ENCODE assay signal across 8 mouse cellular contexts in the genomic region with DNA sequence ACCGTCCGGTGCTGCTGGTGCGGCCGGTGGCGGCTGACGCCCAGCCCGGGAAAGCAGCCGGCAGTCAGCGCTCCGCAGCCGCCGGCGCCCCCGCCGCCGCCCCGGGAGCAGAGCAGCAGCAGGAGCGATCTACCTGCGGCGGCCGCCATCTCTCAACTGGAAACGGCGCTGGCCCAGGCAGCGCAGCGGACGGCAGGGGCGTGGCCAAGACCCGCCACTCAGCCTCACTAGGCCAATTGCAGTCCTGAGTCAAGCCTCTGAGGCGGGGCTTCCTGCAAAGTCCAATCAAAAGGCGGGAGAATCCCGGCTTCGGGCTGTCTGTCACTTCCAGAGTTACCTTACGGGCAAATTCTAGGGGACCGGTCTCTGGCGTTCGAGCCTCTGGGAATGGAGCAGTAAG. TPM values are rescaled to one million over a fixed set of nuclear protein-coding genes. Genes with fewer than 3 reads are reported as not detected.
A peak's percentile ranks its signal among the peaks of the same experiment; 100 is the strongest.
DNase-seq lines count a peak whose midpoint lies in the region; ATAC-seq and TF ChIP-seq lines count a peak whose summit lies in the region.

A gene (minus strand): TSS at position 171 of the 400 bp plus-strand sequence.

- no peak for TF ChIP-seq CTCF in kidney, postnatal 0 days (IDR thresholded peaks at IDR 0.05; ENCODE audit: low read depth)

- peaks cover 21% of the 10 kb centered on the region for H3K4me1 ChIP-seq in heart, embryonic 12.5 days (replicated peaks)
- no peaks in the 10 kb centered on the region for H3K4me1 ChIP-seq in kidney, postnatal 0 days (replicated peaks; ENCODE audit: insufficient read depth, low read length)
- 0 out of 2 replicates have a peak, but pooled peaks cover 2% of the 10 kb centered on the region for H3K4me1 ChIP-seq in liver, embryonic 11.5 days (replicated peaks; ENCODE audit: control insufficient read depth, insufficient read depth, low read length)
- H3K4me1 ChIP-seq in stomach, embryonic 14.5 days (ENCODE audit: control insufficient read depth, insufficient read depth, low read length), result peaks cover 12% of the 10 kb centered on the region; the same call in 1 of the 2 replicates

- peak within 1 kb of the TSS; percentile 91 for H3K4me3 ChIP-seq in heart, embryonic 12.5 days
- peak within 1 kb of the TSS; percentile 70 for H3K4me3 ChIP-seq in kidney, postnatal 0 days (replicated peaks; ENCODE audit: low read depth, low read length)
- peak within 1 kb of the TSS; percentile 92 for H3K4me3 ChIP-seq in liver, embryonic 11.5 days (ENCODE audit: low read depth, low read length)
- peak within 1 kb of the TSS; percentile 81 for H3K4me3 ChIP-seq in stomach, embryonic 14.5 days (ENCODE audit: low read depth, low read length)

- peak within 1 kb of the TSS; percentile 95 for H3K9ac ChIP-seq in heart, embryonic 12.5 days
- peak within 1 kb of the TSS; percentile 76 for H3K9ac ChIP-seq in kidney, postnatal 0 days (ENCODE audit: low read depth, low read length)
- peak within 1 kb of the TSS; percentile 86 for H3K9ac ChIP-seq in liver, embryonic 11.5 days (ENCODE audit: low read depth, low read length)
- peak within 1 kb of the TSS; percentile 84 for H3K9ac ChIP-seq in stomach, embryonic 14.5 days (replicated peaks; ENCODE audit: low read depth, low read length)

- H3K9me3 ChIP-seq in heart, embryonic 12.5 days (replicated peaks), result no peaks in the 10 kb centered on the region
- no peaks in the 10 kb centered on the region for H3K9me3 ChIP-seq in kidney, postnatal 0 days (replicated peaks; ENCODE audit: low read length)
- H3K9me3 ChIP-seq in liver, embryonic 11.5 days (ENCODE audit: control insufficient read depth, low read length), result no peaks in the 10 kb centered on the region
- H3K9me3 ChIP-seq in stomach, embryonic 14.5 days (ENCODE audit: control insufficient read depth, low read depth, low read length), result no peaks in the 10 kb centered on the region

- H3K36me3 ChIP-seq in heart, embryonic 12.5 days, result no peaks in the 10 kb centered on the region
- no peaks in the 10 kb centered on the region for H3K36me3 ChIP-seq in kidney, postnatal 0 days (ENCODE audit: insufficient read depth, low read length)
- no peaks in the 10 kb centered on the region; the same call in 1 of the 2 replicates for H3K36me3 ChIP-seq in liver, embryonic 11.5 days (ENCODE audit: control insufficient read depth, insufficient read depth, low read length)
- no peaks in the 10 kb centered on the region for H3K36me3 ChIP-seq in stomach, embryonic 14.5 days (ENCODE audit: control insufficient read depth, insufficient read depth, low read length)

- peak within 1 kb of the TSS; percentile 95 for H3K4me2 ChIP-seq in heart, embryonic 12.5 days
- H3K4me2 ChIP-seq in kidney, postnatal 0 days (ENCODE audit: low read length), result peak within 1 kb of the TSS; percentile 67
- peak within 1 kb of the TSS; percentile 85 for H3K4me2 ChIP-seq in liver, embryonic 11.5 days
- peak within 1 kb of the TSS; percentile 71 for H3K4me2 ChIP-seq in stomach, embryonic 14.5 days (replicated peaks; ENCODE audit: low read depth, low read length)

- under 1% methylated on average over 36 of the region's 36 CpGs for WGBS in heart, embryonic 12.5 days
- WGBS in kidney, postnatal 0 days, result under 1% methylated on average over 36 of the region's 36 CpGs
- 1% methylated on average over 36 of the region's 36 CpGs for WGBS in liver, embryonic 11.5 days
- WGBS in stomach, embryonic 14.5 days, result under 1% methylated on average over 35 of the region's 36 CpGs

- H3K27ac ChIP-seq in heart, embryonic 12.5 days (ENCODE audit: poor library complexity, severe bottlenecking), result peak within 1 kb of the TSS; percentile 83
- peak within 1 kb of the TSS; percentile 65 for H3K27ac ChIP-seq in kidney, postnatal 0 days
- peak within 1 kb of the TSS; percentile 74 for H3K27ac ChIP-seq in liver, embryonic 11.5 days (ENCODE audit: low read depth, low read length)
- peak within 1 kb of the TSS; percentile 86; the same call in 1 of the 2 replicates for H3K27ac ChIP-seq in stomach, embryonic 14.5 days (ENCODE audit: low read length)

- ATAC-seq in erythroblast, adult 5-6 weeks (replicated peaks; ENCODE audit: low FRiP score, poor library complexity, severe bottlenecking), result peak; percentile 98
- ATAC-seq in heart, embryonic 12.5 days (ENCODE audit: insufficient number of reproducible peaks, low FRiP score), result peak; percentile 100
- peak; percentile 100 for ATAC-seq in kidney, postnatal 0 days (replicated peaks; ENCODE audit: low FRiP score, low read depth)
- ATAC-seq in liver, embryonic 11.5 days (replicated peaks; ENCODE audit: low FRiP score), result peak; percentile 100
- ATAC-seq in stomach, embryonic 14.5 days (ENCODE audit: insufficient number of reproducible peaks, insufficient read depth, low FRiP score, low read depth), result peak; percentile 99

- H3K27me3 ChIP-seq in heart, embryonic 12.5 days (replicated peaks), result no peaks in the 10 kb centered on the region
- no peaks in the 10 kb centered on the region for H3K27me3 ChIP-seq in kidney, postnatal 0 days (ENCODE audit: insufficient read depth, low read length)
- no peaks in the 10 kb centered on the region for H3K27me3 ChIP-seq in liver, embryonic 11.5 days (replicated peaks; ENCODE audit: control insufficient read depth, insufficient read depth, low read length)
- H3K27me3 ChIP-seq in stomach, embryonic 14.5 days (ENCODE audit: control insufficient read depth, insufficient read depth, low read length), result no peaks in the 10 kb centered on the region

- peak; percentile 95 for DNase-seq in B cell, adult 2 months
- DNase-seq in brain, adult 2 months (ENCODE audit: low read depth, low spot score), result peak; percentile 98
- peak; percentile 98 for DNase-seq in kidney, postnatal 0 days (ENCODE audit: low spot score)
- peak; percentile 94 for DNase-seq in liver, embryonic 11.5 days (ENCODE audit: low spot score)
- DNase-seq in naive thymus-derived CD4-positive, alpha-beta T cell, adult 2 months (ENCODE audit: low read depth), result peak; percentile 94

RNA-seq across cellular contexts. Expression of the gene that starts here (rescaled TPM):
- total RNA-seq in erythroblast, adult 5-6 weeks (2015; ENCODE audit: low replicate concordance), result 10.0 and 19.2 TPM in 2 replicates
- 9.2 and 16.2 TPM in 2 replicates for total RNA-seq in erythroblast, adult 5-6 weeks (2017; ENCODE audit: low replicate concordance)
- polyA plus RNA-seq in heart, embryonic 12.5 days (2016; fragmentation: Nextera tagmentation; extraction: Ambion mirVana), result 27.5 and 27.8 TPM in 2 replicates
- 36.5 and 40.2 TPM in 2 replicates for polyA plus RNA-seq in kidney, postnatal 0 days (2015; fragmentation: Nextera tagmentation; extraction: Ambion mirVana)
- polyA plus RNA-seq in liver, embryonic 11.5 days (2014; fragmentation: Nextera tagmentation; extraction: Ambion mirVana), result 22.3 and 24.2 TPM in 2 replicates
- polyA plus RNA-seq in stomach, embryonic 14.5 days (2014; fragmentation: Nextera tagmentation; extraction: Ambion mirVana), result 60.4 and 66.4 TPM in 2 replicates

Comparison
In these comparisons a context has a peak if more than half of its experiments do, and no peak if none do; other contexts are left out.
1. Peak in every context shown above with its lines: DNase-seq, ATAC-seq, H3K4me3 ChIP-seq and H3K27ac ChIP-seq.